In genomic region chr4:43633736-43634135, GRCm38 (mm10) we compare ENCODE assay signal across 12 mouse cellular contexts. TPM values are rescaled to one million over a fixed set of nuclear protein-coding genes. Genes with fewer than 3 reads are reported as not detected.
A peak's percentile ranks its signal among the peaks of the same experiment; 100 is the strongest.
DNase-seq lines count a peak whose midpoint lies in the region; ATAC-seq and TF ChIP-seq lines count a peak whose summit lies in the region.
"Had no signal": no experiment of that assay in that cellular context is flagged by ENCODE, and none has a peak within 500 bp of the region (broad histone marks: within the 10 kb centered on the region; RNA-seq: fewer than 3 reads in every experiment).

No protein-coding gene starts in this region.

- H3K4me3 ChIP-seq in forebrain, embryonic 11.5 days (ENCODE audit: low read depth, low read length) = no peak overlapping the region
- no peak overlapping the region for H3K4me3 ChIP-seq in forebrain, embryonic 15.5 days
- H3K4me3 ChIP-seq in midbrain, embryonic 10.5 days = peak overlapping the region; percentile 75
- H3K4me3 ChIP-seq in midbrain, embryonic 16.5 days (ENCODE audit: low read depth, low read length) = no peak overlapping the region
- no peak overlapping the region for H3K4me3 ChIP-seq in limb, embryonic 15.5 days
- no peak overlapping the region for H3K4me3 ChIP-seq in neural tube, embryonic 15.5 days (replicated peaks)
- H3K4me3 ChIP-seq in left cerebral cortex, adult 2 months = no peak overlapping the region
- H3K4me3 ChIP-seq: heart, adult 2 months; lung, embryonic 15.5 days had no signal

- peaks cover 10% of the 10 kb centered on the region for H3K4me1 ChIP-seq in forebrain, embryonic 11.5 days (replicated peaks; ENCODE audit: control insufficient read depth, insufficient read depth, low read length)
- peaks cover 29% of the 10 kb centered on the region for H3K4me1 ChIP-seq in forebrain, embryonic 15.5 days
- H3K4me1 ChIP-seq in midbrain, embryonic 10.5 days = peaks cover 50% of the 10 kb centered on the region
- H3K4me1 ChIP-seq in midbrain, embryonic 16.5 days (ENCODE audit: control insufficient read depth, insufficient read depth, low read length) = peaks cover 25% of the 10 kb centered on the region
- peaks cover 52% of the 10 kb centered on the region for H3K4me1 ChIP-seq in limb, embryonic 15.5 days
- H3K4me1 ChIP-seq in neural tube, embryonic 15.5 days = peaks cover 45% of the 10 kb centered on the region

- no peak for ATAC-seq in forebrain, embryonic 11.5 days (replicated peaks; ENCODE audit: low FRiP score)
- ATAC-seq in forebrain, embryonic 15.5 days (replicated peaks) = no peak
- no peak for ATAC-seq in midbrain, embryonic 16.5 days
- ATAC-seq in limb, embryonic 15.5 days (ENCODE audit: insufficient number of reproducible peaks, low FRiP score, low TSS enrichment, low read depth) = no peak
- ATAC-seq in neural tube, embryonic 15.5 days (ENCODE audit: low FRiP score) = no peak

- H3K36me3 ChIP-seq in forebrain, embryonic 11.5 days (ENCODE audit: control insufficient read depth, insufficient read depth, low read length) = no peaks in the 10 kb centered on the region
- H3K36me3 ChIP-seq in forebrain, embryonic 15.5 days = no peaks in the 10 kb centered on the region
- H3K36me3 ChIP-seq in midbrain, embryonic 10.5 days = no peaks in the 10 kb centered on the region
- no peaks in the 10 kb centered on the region for H3K36me3 ChIP-seq in midbrain, embryonic 16.5 days (ENCODE audit: control insufficient read depth, insufficient read depth, low read length)
- no peaks in the 10 kb centered on the region for H3K36me3 ChIP-seq in limb, embryonic 15.5 days
- H3K36me3 ChIP-seq in neural tube, embryonic 15.5 days = no peaks in the 10 kb centered on the region
- H3K36me3 ChIP-seq: lung, embryonic 15.5 days had no signal

- TF ChIP-seq CTCF in left cerebral cortex, adult 2 months (IDR thresholded peaks at IDR 0.05) = no peak

- H3K4me2 ChIP-seq in forebrain, embryonic 11.5 days (ENCODE audit: low read depth, low read length, severe bottlenecking) = no peak overlapping the region
- H3K4me2 ChIP-seq in forebrain, embryonic 15.5 days (replicated peaks) = no peak overlapping the region
- H3K4me2 ChIP-seq in midbrain, embryonic 16.5 days (ENCODE audit: low read length) = no peak overlapping the region
- peak overlapping the region; percentile 67; the same call in 1 of the 2 replicates for H3K4me2 ChIP-seq in limb, embryonic 15.5 days
- H3K4me2 ChIP-seq in neural tube, embryonic 15.5 days = peak overlapping the region; percentile 94; the same call in 1 of the 2 replicates

- H3K27me3 ChIP-seq in forebrain, embryonic 11.5 days (ENCODE audit: control insufficient read depth, insufficient read depth, low read length) = peaks cover 6% of the 10 kb centered on the region
- H3K27me3 ChIP-seq in forebrain, embryonic 15.5 days = no peaks in the 10 kb centered on the region
- peaks cover 31% of the 10 kb centered on the region for H3K27me3 ChIP-seq in midbrain, embryonic 10.5 days (ENCODE audit: low read depth, poor library complexity, severe bottlenecking)
- no peaks in the 10 kb centered on the region for H3K27me3 ChIP-seq in midbrain, embryonic 16.5 days (ENCODE audit: control insufficient read depth, insufficient read depth, low read depth, low read length)
- no peaks in the 10 kb centered on the region for H3K27me3 ChIP-seq in limb, embryonic 15.5 days
- H3K27me3 ChIP-seq in neural tube, embryonic 15.5 days (replicated peaks) = no peaks in the 10 kb centered on the region
- H3K27me3 ChIP-seq: lung, embryonic 15.5 days had no signal

- H3K27ac ChIP-seq in forebrain, embryonic 11.5 days (ENCODE audit: low read depth, low read length) = no peak overlapping the region
- no peak overlapping the region for H3K27ac ChIP-seq in forebrain, embryonic 15.5 days (replicated peaks)
- H3K27ac ChIP-seq in midbrain, embryonic 10.5 days (replicated peaks) = 0 out of 2 replicates have a peak overlapping the region, but pooled peaks have one; percentile 28
- H3K27ac ChIP-seq in midbrain, embryonic 16.5 days (ENCODE audit: low read length) = no peak overlapping the region
- H3K27ac ChIP-seq in limb, embryonic 15.5 days = no peak overlapping the region
- no peak overlapping the region for H3K27ac ChIP-seq in neural tube, embryonic 15.5 days (replicated peaks)
- no peak overlapping the region for H3K27ac ChIP-seq in left cerebral cortex, adult 2 months
- H3K27ac ChIP-seq: heart, adult 2 months; lung, embryonic 15.5 days had no signal

- intact Hi-C loops in left cerebral cortex, adult 2 months (cut with DNase I) = no loop called here

- H3K9me3 ChIP-seq in forebrain, embryonic 11.5 days (ENCODE audit: control insufficient read depth, low read length) = no peaks in the 10 kb centered on the region
- H3K9me3 ChIP-seq in forebrain, embryonic 15.5 days = no peaks in the 10 kb centered on the region
- H3K9me3 ChIP-seq in midbrain, embryonic 10.5 days (replicated peaks) = no peaks in the 10 kb centered on the region
- H3K9me3 ChIP-seq in midbrain, embryonic 16.5 days (replicated peaks; ENCODE audit: control insufficient read depth, low read length, poor library complexity, severe bottlenecking) = no peaks in the 10 kb centered on the region
- no peaks in the 10 kb centered on the region for H3K9me3 ChIP-seq in limb, embryonic 15.5 days
- no peaks in the 10 kb centered on the region for H3K9me3 ChIP-seq in neural tube, embryonic 15.5 days (replicated peaks)
- H3K9me3 ChIP-seq: lung, embryonic 15.5 days had no signal

- H3K9ac ChIP-seq in forebrain, embryonic 11.5 days (ENCODE audit: low read length) = no peak overlapping the region
- no peak overlapping the region for H3K9ac ChIP-seq in forebrain, embryonic 15.5 days (replicated peaks)
- no peak overlapping the region for H3K9ac ChIP-seq in midbrain, embryonic 16.5 days (ENCODE audit: low read depth, low read length)
- H3K9ac ChIP-seq in limb, embryonic 15.5 days = no peak overlapping the region
- H3K9ac ChIP-seq in neural tube, embryonic 15.5 days (replicated peaks) = no peak overlapping the region
- H3K9ac ChIP-seq: lung, embryonic 15.5 days had no signal

- DNase-seq in forebrain, embryonic 11.5 days (ENCODE audit: low spot score) = peak; percentile 37
- no peak for DNase-seq in midbrain, embryonic 10.5 days (ENCODE audit: low spot score)
- DNase-seq in left cerebral cortex, adult 2 months (ENCODE audit: extremely low spot score in 1 of 2, low spot score in 2 of 2) = no peak
- no peak for DNase-seq in cerebellum, adult 11 months
- DNase-seq: thymus, postnatal 25 days had no signal

- 95% methylated on average over 2 of the region's 2 CpGs for WGBS in forebrain, embryonic 11.5 days
- 94% methylated on average over 2 of the region's 2 CpGs for WGBS in forebrain, embryonic 15.5 days
- 91% methylated on average over 2 of the region's 2 CpGs for WGBS in midbrain, embryonic 10.5 days
- 93% methylated on average over 2 of the region's 2 CpGs for WGBS in midbrain, embryonic 16.5 days
- 88% methylated on average over 2 of the region's 2 CpGs for WGBS in limb, embryonic 15.5 days
- WGBS in neural tube, embryonic 15.5 days = 97% methylated on average over 2 of the region's 2 CpGs

RNA-seq across cellular contexts. Expression of gene Npr2, which starts 2.0 kb away (rescaled TPM):
- polyA plus RNA-seq in forebrain, embryonic 11.5 days (2014; fragmentation: Nextera tagmentation; extraction: Ambion mirVana) = 9.8 and 10.8 TPM in 2 replicates
- polyA plus RNA-seq in forebrain, embryonic 15.5 days (2015; fragmentation: Nextera tagmentation; extraction: Ambion mirVana) = 12.7 and 15.4 TPM in 2 replicates
- polyA plus RNA-seq in midbrain, embryonic 10.5 days (2016; fragmentation: Nextera tagmentation; extraction: Ambion mirVana) = 11.7 and 14.3 TPM in 2 replicates
- polyA plus RNA-seq in midbrain, embryonic 16.5 days (2015; fragmentation: Nextera tagmentation; extraction: Ambion mirVana) = 13.5 and 14.7 TPM in 2 replicates
- 16.8 and 22.2 TPM in 2 replicates for polyA plus RNA-seq in limb, embryonic 15.5 days (2015; fragmentation: Nextera tagmentation; extraction: Ambion mirVana)
- polyA plus RNA-seq in neural tube, embryonic 15.5 days (2015; fragmentation: Nextera tagmentation; extraction: Ambion mirVana) = 12.9 and 16.1 TPM in 2 replicates
- 10 to 100 TPM; 60.9 to 62.0 TPM for total RNA-seq in left cerebral cortex, adult 2 months (2021)

RNA-seq across cellular contexts. Expression of gene Spag8, which starts 19.7 kb away (rescaled TPM):
- 1.7 and 2.3 TPM in 2 replicates for polyA plus RNA-seq in forebrain, embryonic 11.5 days (2014; fragmentation: Nextera tagmentation; extraction: Ambion mirVana)
- 4.3 and 6.7 TPM in 2 replicates for polyA plus RNA-seq in forebrain, embryonic 15.5 days (2015; fragmentation: Nextera tagmentation; extraction: Ambion mirVana)
- 3.0 and 4.3 TPM in 2 replicates for polyA plus RNA-seq in midbrain, embryonic 10.5 days (2016; fragmentation: Nextera tagmentation; extraction: Ambion mirVana)
- polyA plus RNA-seq in midbrain, embryonic 16.5 days (2015; fragmentation: Nextera tagmentation; extraction: Ambion mirVana) = 8.3 and 11.8 TPM in 2 replicates
- polyA plus RNA-seq in limb, embryonic 15.5 days (2015; fragmentation: Nextera tagmentation; extraction: Ambion mirVana) = 0.36 and 0.47 TPM in 2 replicates
- 4.1 and 4.3 TPM in 2 replicates for polyA plus RNA-seq in neural tube, embryonic 15.5 days (2015; fragmentation: Nextera tagmentation; extraction: Ambion mirVana)
- total RNA-seq in left cerebral cortex, adult 2 months (2021) = 1 to 10 TPM in 1 of 2 experiments, under 1 TPM in 1; 0.95 to 1.6 TPM
- total RNA-seq: megakaryocyte-erythroid progenitor cell, adult 5-6 weeks had no signal

RNA-seq across cellular contexts. Expression of gene Hint2, which starts 22.5 kb away (rescaled TPM):
- polyA plus RNA-seq in forebrain, embryonic 11.5 days (2014; fragmentation: Nextera tagmentation; extraction: Ambion mirVana) = 64.1 and 66.8 TPM in 2 replicates
- 65.5 and 74.0 TPM in 2 replicates for polyA plus RNA-seq in forebrain, embryonic 15.5 days (2015; fragmentation: Nextera tagmentation; extraction: Ambion mirVana)
- polyA plus RNA-seq in midbrain, embryonic 10.5 days (2016; fragmentation: Nextera tagmentation; extraction: Ambion mirVana) = 75.5 and 79.3 TPM in 2 replicates
- polyA plus RNA-seq in midbrain, embryonic 16.5 days (2015; fragmentation: Nextera tagmentation; extraction: Ambion mirVana) = 57.9 and 61.0 TPM in 2 replicates
- 75.3 and 81.9 TPM in 2 replicates for polyA plus RNA-seq in limb, embryonic 15.5 days (2015; fragmentation: Nextera tagmentation; extraction: Ambion mirVana)
- polyA plus RNA-seq in neural tube, embryonic 15.5 days (2015; fragmentation: Nextera tagmentation; extraction: Ambion mirVana) = 77.5 and 78.9 TPM in 2 replicates
- 10 to 100 TPM; 30.9 to 33.5 TPM for total RNA-seq in left cerebral cortex, adult 2 months (2021)

RNA-seq across cellular contexts. Expression of gene Tmem8b, which starts 35.0 kb away (rescaled TPM):
- polyA plus RNA-seq in forebrain, embryonic 11.5 days (2014; fragmentation: Nextera tagmentation; extraction: Ambion mirVana) = 5.2 and 6.4 TPM in 2 replicates
- polyA plus RNA-seq in forebrain, embryonic 15.5 days (2015; fragmentation: Nextera tagmentation; extraction: Ambion mirVana) = 16.2 TPM in 2 replicates
- 4.6 and 7.2 TPM in 2 replicates for polyA plus RNA-seq in midbrain, embryonic 10.5 days (2016; fragmentation: Nextera tagmentation; extraction: Ambion mirVana)
- polyA plus RNA-seq in midbrain, embryonic 16.5 days (2015; fragmentation: Nextera tagmentation; extraction: Ambion mirVana) = 14.9 and 15.8 TPM in 2 replicates
- polyA plus RNA-seq in limb, embryonic 15.5 days (2015; fragmentation: Nextera tagmentation; extraction: Ambion mirVana) = 4.2 and 5.3 TPM in 2 replicates
- polyA plus RNA-seq in neural tube, embryonic 15.5 days (2015; fragmentation: Nextera tagmentation; extraction: Ambion mirVana) = 9.1 and 12.4 TPM in 2 replicates
- total RNA-seq in left cerebral cortex, adult 2 months (2021) = 10 to 100 TPM; 63.1 to 66.2 TPM

RNA-seq across cellular contexts. Expression of gene Fam221b, which starts 35.2 kb away (rescaled TPM):
- polyA plus RNA-seq in forebrain, embryonic 11.5 days (2014; fragmentation: Nextera tagmentation; extraction: Ambion mirVana) = 2.5 and 2.7 TPM in 2 replicates
- polyA plus RNA-seq in forebrain, embryonic 15.5 days (2015; fragmentation: Nextera tagmentation; extraction: Ambion mirVana) = 1.6 and 1.7 TPM in 2 replicates
- 1.6 and 2.1 TPM in 2 replicates for polyA plus RNA-seq in midbrain, embryonic 10.5 days (2016; fragmentation: Nextera tagmentation; extraction: Ambion mirVana)
- polyA plus RNA-seq in midbrain, embryonic 16.5 days (2015; fragmentation: Nextera tagmentation; extraction: Ambion mirVana) = 0.97 and 1.1 TPM in 2 replicates
- polyA plus RNA-seq in limb, embryonic 15.5 days (2015; fragmentation: Nextera tagmentation; extraction: Ambion mirVana) = 2.9 TPM in 2 replicates
- polyA plus RNA-seq in neural tube, embryonic 15.5 days (2015; fragmentation: Nextera tagmentation; extraction: Ambion mirVana) = 1.5 and 1.6 TPM in 2 replicates
- total RNA-seq in left cerebral cortex, adult 2 months (2021) = 1 to 10 TPM; 1.8 to 2.2 TPM

Comparison
In these comparisons a context has a peak if more than half of its experiments do, and no peak if none do; other contexts are left out.
1. H3K4me2 ChIP-seq: peak in limb, embryonic 15.5 days (single experiment) and neural tube, embryonic 15.5 days (single experiment); none in forebrain, embryonic 11.5 days (single experiment), forebrain, embryonic 15.5 days (single experiment) and midbrain, embryonic 16.5 days (single experiment).